Mouse (Mus musculus): ENCODE measurements around the gene Sftpa1. TPM values are rescaled to one million over a fixed set of nuclear protein-coding genes. Genes with fewer than 3 reads are reported as not detected.

Sftpa1 gene
- 225 and 310 TPM in 2 replicates for polyA plus RNA-seq (2015; fragmentation: Nextera tagmentation; extraction: Ambion mirVana)

- H3K36me3 ChIP-seq (ENCODE audit: control insufficient read depth, insufficient read depth, low read length) = no peaks in the 10 kb centered on the region
- no peak within 1 kb of the TSS for H3K27ac ChIP-seq (ENCODE audit: low read length)
- peak; percentile 47; the same call in 1 of the 2 replicates for ATAC-seq (ENCODE audit: low read depth)
- H3K4me2 ChIP-seq (ENCODE audit: low read depth, low read length) = no peak within 1 kb of the TSS
- no peaks in the 10 kb centered on the region for H3K27me3 ChIP-seq (ENCODE audit: control insufficient read depth, insufficient read depth, low read depth, low read length)
- H3K9ac ChIP-seq (ENCODE audit: low read length) = no peak within 1 kb of the TSS
- no peaks in the 10 kb centered on the region for H3K4me1 ChIP-seq (replicated peaks; ENCODE audit: control insufficient read depth, insufficient read depth, low read length)
- H3K9me3 ChIP-seq (ENCODE audit: control insufficient read depth, low read length) = no peaks in the 10 kb centered on the region
- H3K4me3 ChIP-seq (ENCODE audit: low read length) = no peak within 1 kb of the TSS
- 56% methylated on average over 7 of the region's 7 CpGs for WGBS
Observed at GRCm38 (mm10) chr14:41131540-41131939, at the start of gene Sftpa1. TSS of gene Sftpa1 (plus strand) at chr14:41131782.

DNA sequence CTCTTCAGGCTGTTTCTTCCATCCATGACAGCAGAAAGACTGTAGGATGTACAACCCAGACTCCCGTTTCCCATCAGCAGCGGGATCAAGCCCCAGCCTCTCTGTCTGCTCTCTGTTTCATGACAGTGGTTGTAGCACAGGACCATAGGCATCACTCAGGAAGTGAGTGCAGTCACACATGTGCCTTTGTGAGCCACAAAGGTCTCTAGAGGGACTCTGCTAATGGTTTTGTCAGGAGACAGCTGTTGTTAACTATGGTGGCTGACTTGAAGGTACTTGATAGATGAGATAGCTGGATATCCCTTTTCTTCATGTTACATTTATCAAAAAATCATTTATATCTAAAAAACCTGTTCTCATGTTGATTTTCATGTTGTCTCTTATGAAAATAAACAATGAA is 49.2 kb upstream of the Sftpa1 start:
- ATAC-seq (ENCODE audit: low read depth) = no peak
- Histone ChIP-seq H3K4me3 (ENCODE audit: low read length) (no peak overlapping the region), H3K36me3 (ENCODE audit: control insufficient read depth, insufficient read depth, low read length) (no peaks in the 10 kb centered on the region), H3K9me3 (ENCODE audit: control insufficient read depth, low read length) (no peaks in the 10 kb centered on the region), H3K4me1 (replicated peaks; ENCODE audit: control insufficient read depth, insufficient read depth, low read length) (no peaks in the 10 kb centered on the region), H3K27me3 (ENCODE audit: control insufficient read depth, insufficient read depth, low read depth, low read length) (no peaks in the 10 kb centered on the region), H3K4me2 (ENCODE audit: low read depth, low read length) (no peak overlapping the region), H3K27ac (ENCODE audit: low read length) (no peak overlapping the region), H3K9ac (ENCODE audit: low read length) (no peak overlapping the region)
- WGBS = 88% methylated on average over 2 of the region's 2 CpGs

DNA sequence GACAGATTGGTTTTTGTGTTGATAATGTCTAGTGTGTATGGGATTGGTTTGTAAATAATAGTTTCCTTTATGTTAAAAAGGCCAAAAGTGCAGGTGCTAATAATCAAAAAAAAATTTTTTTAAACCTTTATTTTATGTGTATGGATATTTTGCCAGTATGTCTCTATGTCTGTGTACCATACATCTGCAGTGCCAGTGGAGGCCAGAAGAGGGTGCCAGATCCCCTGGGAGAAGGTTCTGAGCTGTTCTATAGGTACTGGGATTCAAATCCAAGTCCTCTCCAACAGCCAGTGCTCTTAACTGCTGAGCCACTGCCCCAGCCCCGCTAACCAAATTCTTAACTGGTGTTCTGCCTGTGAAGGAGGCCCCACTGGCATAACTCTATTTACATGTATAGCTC is 44.1 kb upstream of the Sftpa1 start:
- WGBS = 73% methylated on average over 1 of the region's 1 CpGs
- Histone ChIP-seq H3K27me3 (ENCODE audit: control insufficient read depth, insufficient read depth, low read depth, low read length) (no peaks in the 10 kb centered on the region), H3K27ac (ENCODE audit: low read length) (no peak overlapping the region), H3K36me3 (ENCODE audit: control insufficient read depth, insufficient read depth, low read length) (no peaks in the 10 kb centered on the region), H3K9me3 (ENCODE audit: control insufficient read depth, low read length) (no peaks in the 10 kb centered on the region), H3K4me3 (ENCODE audit: low read length) (no peak overlapping the region), H3K9ac (ENCODE audit: low read length) (no peak overlapping the region), H3K4me2 (ENCODE audit: low read depth, low read length) (no peak overlapping the region), H3K4me1 (replicated peaks; ENCODE audit: control insufficient read depth, insufficient read depth, low read length) (no peaks in the 10 kb centered on the region)
- ATAC-seq (ENCODE audit: low read depth) = no peak

DNA sequence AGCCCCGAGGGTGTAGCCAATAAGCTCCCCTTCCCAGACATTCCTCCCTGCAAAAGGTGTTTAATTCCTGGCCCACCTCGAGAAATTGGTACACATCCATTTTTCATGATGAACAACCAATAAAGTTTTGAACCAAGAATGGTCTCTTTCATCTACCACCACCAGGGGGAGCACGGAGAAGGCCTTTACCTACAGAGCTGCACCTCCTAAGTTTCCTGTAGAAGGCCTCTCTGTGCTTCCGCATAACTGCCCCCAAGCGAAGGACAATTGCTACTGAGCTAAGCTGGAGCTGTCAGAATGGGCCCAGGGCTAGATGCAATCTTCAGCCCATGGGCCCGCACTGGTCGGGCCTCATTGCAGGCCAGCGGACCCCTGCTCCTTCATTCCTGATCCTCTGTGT is 40.8 kb upstream of the Sftpa1 start:
- Histone ChIP-seq H3K4me3 (ENCODE audit: low read length) (no peak overlapping the region), H3K9me3 (ENCODE audit: control insufficient read depth, low read length) (no peaks in the 10 kb centered on the region), H3K4me1 (replicated peaks; ENCODE audit: control insufficient read depth, insufficient read depth, low read length) (no peaks in the 10 kb centered on the region), H3K27ac (ENCODE audit: low read length) (no peak overlapping the region), H3K9ac (ENCODE audit: low read length) (no peak overlapping the region), H3K36me3 (ENCODE audit: control insufficient read depth, insufficient read depth, low read length) (no peaks in the 10 kb centered on the region), H3K27me3 (ENCODE audit: control insufficient read depth, insufficient read depth, low read depth, low read length) (no peaks in the 10 kb centered on the region), H3K4me2 (ENCODE audit: low read depth, low read length) (no peak overlapping the region)
- WGBS = 42% methylated on average over 8 of the region's 8 CpGs
- 0 out of 2 replicates have a peak, but pooled peaks have one; percentile 23 for ATAC-seq (ENCODE audit: low read depth)

DNA sequence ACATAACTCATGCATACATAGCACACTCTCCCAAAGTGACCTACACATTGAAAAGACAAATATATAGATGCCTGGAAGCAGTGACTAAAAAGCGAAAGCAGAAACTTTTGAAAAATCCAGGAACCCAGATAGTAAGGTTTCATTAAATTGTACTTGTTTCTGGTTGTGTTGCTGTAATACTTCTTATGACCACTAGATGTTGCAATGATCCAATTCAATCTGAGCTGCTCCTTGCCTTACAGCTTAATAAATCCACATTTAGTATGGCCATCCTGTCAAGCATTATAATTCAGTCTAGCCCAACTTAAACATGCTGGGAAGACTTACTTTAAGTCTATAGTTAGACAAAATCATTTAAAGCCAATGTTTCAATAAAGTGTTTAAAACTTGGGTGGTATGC is 37.5 kb upstream of the Sftpa1 start:
- Histone ChIP-seq H3K27me3 (ENCODE audit: control insufficient read depth, insufficient read depth, low read depth, low read length) (no peaks in the 10 kb centered on the region), H3K9me3 (ENCODE audit: control insufficient read depth, low read length) (no peaks in the 10 kb centered on the region), H3K4me2 (ENCODE audit: low read depth, low read length) (no peak overlapping the region), H3K4me3 (ENCODE audit: low read length) (no peak overlapping the region), H3K9ac (ENCODE audit: low read length) (no peak overlapping the region), H3K36me3 (ENCODE audit: control insufficient read depth, insufficient read depth, low read length) (no peaks in the 10 kb centered on the region), H3K27ac (ENCODE audit: low read length) (no peak overlapping the region), H3K4me1 (replicated peaks; ENCODE audit: control insufficient read depth, insufficient read depth, low read length) (no peaks in the 10 kb centered on the region)
- WGBS = 46% methylated on average over 1 of the region's 1 CpGs
- ATAC-seq (ENCODE audit: low read depth) = no peak

GRCm38 (mm10) chr14:41096296-41096860 is 35.2 kb upstream of the Sftpa1 start:
- no peaks in the 10 kb centered on the region for H3K36me3 ChIP-seq (ENCODE audit: control insufficient read depth, insufficient read depth, low read length)
- H3K4me2 ChIP-seq (ENCODE audit: low read depth, low read length) = no peak overlapping the region
- no peak overlapping the region for H3K4me3 ChIP-seq (ENCODE audit: low read length)
- no peak overlapping the region for H3K27ac ChIP-seq (ENCODE audit: low read length)
- no peaks in the 10 kb centered on the region for H3K27me3 ChIP-seq (ENCODE audit: control insufficient read depth, insufficient read depth, low read depth, low read length)
- ATAC-seq (ENCODE audit: low read depth) = no peak
- no peaks in the 10 kb centered on the region for H3K4me1 ChIP-seq (replicated peaks; ENCODE audit: control insufficient read depth, insufficient read depth, low read length)
- H3K9ac ChIP-seq (ENCODE audit: low read length) = no peak overlapping the region
- WGBS = 85% methylated on average over 3 of the region's 3 CpGs
- no peaks in the 10 kb centered on the region for H3K9me3 ChIP-seq (ENCODE audit: control insufficient read depth, low read length)

GRCm38 (mm10) chr14:41098726-41099125 is 32.9 kb upstream of the Sftpa1 start:
- no peaks in the 10 kb centered on the region for H3K27me3 ChIP-seq (ENCODE audit: control insufficient read depth, insufficient read depth, low read depth, low read length)
- no peak overlapping the region for H3K4me3 ChIP-seq (ENCODE audit: low read length)
- WGBS = 89% methylated on average over 1 of the region's 1 CpGs
- no peaks in the 10 kb centered on the region for H3K4me1 ChIP-seq (replicated peaks; ENCODE audit: control insufficient read depth, insufficient read depth, low read length)
- no peaks in the 10 kb centered on the region for H3K36me3 ChIP-seq (ENCODE audit: control insufficient read depth, insufficient read depth, low read length)
- H3K27ac ChIP-seq (ENCODE audit: low read length) = no peak overlapping the region
- no peak for ATAC-seq (ENCODE audit: low read depth)
- no peak overlapping the region for H3K9ac ChIP-seq (ENCODE audit: low read length)
- H3K9me3 ChIP-seq (ENCODE audit: control insufficient read depth, low read length) = no peaks in the 10 kb centered on the region
- H3K4me2 ChIP-seq (ENCODE audit: low read depth, low read length) = no peak overlapping the region

DNA sequence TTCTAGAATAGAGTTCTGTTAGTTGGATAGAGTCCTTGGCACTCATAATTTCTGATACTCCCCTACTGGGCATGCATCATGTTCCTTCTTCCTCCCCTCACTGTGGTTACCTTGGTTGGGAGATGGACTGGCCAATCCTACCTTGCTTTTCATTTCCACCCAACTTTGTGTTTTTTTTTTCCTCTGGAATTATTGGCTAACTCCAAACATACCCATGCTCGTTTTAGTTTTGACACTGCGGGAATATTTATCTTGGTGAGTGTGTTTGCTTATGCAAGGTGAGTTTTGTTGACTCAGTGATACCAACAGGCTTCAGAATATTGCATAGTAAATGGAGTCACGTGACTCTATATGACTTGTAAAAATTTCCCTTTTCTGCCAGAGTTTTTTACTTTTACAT is 30.9 kb upstream of the Sftpa1 start:
- Histone ChIP-seq H3K36me3 (ENCODE audit: control insufficient read depth, insufficient read depth, low read length) (no peaks in the 10 kb centered on the region), H3K9ac (ENCODE audit: low read length) (no peak overlapping the region), H3K4me1 (replicated peaks; ENCODE audit: control insufficient read depth, insufficient read depth, low read length) (no peaks in the 10 kb centered on the region), H3K9me3 (ENCODE audit: control insufficient read depth, low read length) (no peaks in the 10 kb centered on the region), H3K27me3 (ENCODE audit: control insufficient read depth, insufficient read depth, low read depth, low read length) (no peaks in the 10 kb centered on the region), H3K4me2 (ENCODE audit: low read depth, low read length) (no peak overlapping the region), H3K4me3 (ENCODE audit: low read length) (no peak overlapping the region), H3K27ac (ENCODE audit: low read length) (no peak overlapping the region)
- no peak for ATAC-seq (ENCODE audit: low read depth)
- 57% methylated on average over 3 of the region's 3 CpGs for WGBS

DNA sequence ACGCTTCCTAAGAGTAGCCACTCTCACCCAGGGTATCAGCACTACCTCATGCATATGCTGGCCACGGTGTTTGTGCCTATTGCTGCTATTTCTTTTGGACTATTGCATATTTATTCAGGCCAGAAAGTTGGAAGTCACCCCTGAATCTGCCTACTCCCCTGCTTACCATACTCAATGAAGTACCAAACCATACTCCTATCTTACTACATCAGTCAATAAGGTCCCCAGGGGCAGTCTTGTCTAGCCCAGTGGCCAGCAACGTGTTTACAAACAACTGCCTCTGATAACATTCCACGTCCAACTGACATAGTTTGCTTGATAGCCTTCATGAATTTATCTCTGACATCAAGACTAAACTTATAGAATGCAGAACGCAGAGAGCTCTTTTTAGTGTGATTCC is 30.3 kb upstream of the Sftpa1 start:
- Histone ChIP-seq H3K36me3 (ENCODE audit: control insufficient read depth, insufficient read depth, low read length) (no peaks in the 10 kb centered on the region), H3K27ac (ENCODE audit: low read length) (no peak overlapping the region), H3K9ac (ENCODE audit: low read length) (no peak overlapping the region), H3K4me3 (ENCODE audit: low read length) (no peak overlapping the region), H3K4me2 (ENCODE audit: low read depth, low read length) (no peak overlapping the region), H3K9me3 (ENCODE audit: control insufficient read depth, low read length) (no peaks in the 10 kb centered on the region), H3K4me1 (replicated peaks; ENCODE audit: control insufficient read depth, insufficient read depth, low read length) (no peaks in the 10 kb centered on the region), H3K27me3 (ENCODE audit: control insufficient read depth, insufficient read depth, low read depth, low read length) (no peaks in the 10 kb centered on the region)
- 73% methylated on average over 5 of the region's 5 CpGs for WGBS
- ATAC-seq (ENCODE audit: low read depth) = no peak

- Histone ChIP-seq H3K4me2 (ENCODE audit: low read depth, low read length) (no peak overlapping the region), H3K4me3 (ENCODE audit: low read length) (no peak overlapping the region), H3K27ac (ENCODE audit: low read length) (no peak overlapping the region), H3K9ac (ENCODE audit: low read length) (no peak overlapping the region), H3K27me3 (ENCODE audit: control insufficient read depth, insufficient read depth, low read depth, low read length) (no peaks in the 10 kb centered on the region), H3K9me3 (ENCODE audit: control insufficient read depth, low read length) (no peaks in the 10 kb centered on the region), H3K4me1 (replicated peaks; ENCODE audit: control insufficient read depth, insufficient read depth, low read length) (no peaks in the 10 kb centered on the region), H3K36me3 (ENCODE audit: control insufficient read depth, insufficient read depth, low read length) (no peaks in the 10 kb centered on the region)
- ATAC-seq (ENCODE audit: low read depth) = no peak
- 38% methylated on average over 2 of the region's 2 CpGs for WGBS
Observed at GRCm38 (mm10) chr14:41102269-41102668, 29.3 kb upstream of the Sftpa1 start.

Data from lung, embryonic 16.5 days (tissue).